Mouse (Mus musculus) kidney, adult 2 months (tissue): ENCODE results near the gene Saxo1. TPM values are rescaled to one million over a fixed set of nuclear protein-coding genes. Genes with fewer than 3 reads are reported as not detected.

Experiments used
- DNase-seq: peaks from one replicate; pipeline ENCODE4 v3.0.0; 2021
- H3K27ac ChIP-seq: fragments of 200-500 bp; 2 replicates; pipeline ENCODE4 v1.5.1; 2012; ENCODE audit warnings: low read depth, low read length, control low read depth, inconsistent platforms; ENCODE audit not compliant: insufficient read depth
- H3K27me3 ChIP-seq: fragments of 200-500 bp; replicated peaks from 2 replicates; pipeline ENCODE4 v1.6.1; 2012; ENCODE audit warnings: mild to moderate bottlenecking, moderate library complexity, low read length, inconsistent platforms; ENCODE audit not compliant: control insufficient read depth, insufficient read depth
- H3K36me3 ChIP-seq: fragments of 200-500 bp; 2 replicates; pipeline ENCODE4 v1.6.1; 2012; ENCODE audit warnings: mild to moderate bottlenecking, moderate library complexity, low read length, inconsistent platforms; ENCODE audit not compliant: control insufficient read depth, insufficient read depth
- H3K4me1 ChIP-seq: fragments of 200-500 bp; 2 replicates; pipeline ENCODE4 v1.6.1; 2011; ENCODE audit warnings: low read length; ENCODE audit not compliant: control insufficient read depth, insufficient read depth
- H3K4me3 ChIP-seq: fragments of 200-500 bp; 2 replicates; pipeline ENCODE4 v1.5.1; 2011; ENCODE audit warnings: mild to moderate bottlenecking, low read depth, low read length, control low read depth; ENCODE audit not compliant: insufficient read depth
- CTCF ChIP-seq: fragments of 200-500 bp; conservative IDR thresholded peaks from 2 replicates; pipeline ENCODE4 v1.5.1; 2011; ENCODE audit warnings: low read depth, mild to moderate bottlenecking, control low read depth, low read length, moderate library complexity, mixed read lengths; ENCODE audit not compliant: insufficient read depth, insufficient read length
- POLR2A ChIP-seq: fragments of 200-500 bp; IDR thresholded peaks from one replicate; pipeline ENCODE4 v1.6.1; 2011; ENCODE audit warnings: low read depth, low read length, control low read depth
- WGBS: fragments of 180-500 bp; shearing (Covaris S2); methylation state at CpG from one replicate; pipeline ENCODE4 v1.1.7; 2018; 5-methylcytosine and 5-hydroxymethylcytosine counted together
- polyA plus RNA-seq: library from polyadenylated mRNA; depleted of rRNA; stranded (reverse); fragments of >200 nt; gene quantifications from 2 replicates; pipeline ENCODE4 v1.2.3, GENCODE M21; 2012

Saxo1 gene
- polyA plus RNA-seq, 1 experiment: 0.05 TPM

DNA sequence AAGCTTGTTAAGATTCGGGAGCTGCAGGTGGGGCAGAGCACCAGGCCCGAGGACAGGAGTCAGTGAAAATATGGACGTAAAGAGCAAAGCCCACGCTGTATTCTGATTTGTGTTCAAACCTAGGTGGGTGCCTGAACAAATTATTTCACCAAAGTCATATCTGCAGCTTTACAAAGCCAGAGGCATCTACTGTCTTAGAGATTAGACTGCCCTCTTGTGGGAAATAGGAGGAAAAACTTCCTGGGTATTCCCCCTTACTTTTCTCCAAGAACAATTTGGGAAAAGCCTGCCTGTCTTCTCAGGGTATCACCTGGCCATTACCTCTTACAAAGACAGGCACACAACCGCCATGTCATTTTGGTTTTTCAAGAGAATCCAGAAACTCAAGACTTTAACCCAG is 12.5 kb downstream of the Saxo1 start:
- Histone ChIP-seq H3K4me1 (no peaks in the 10 kb centered on the region), H3K4me3 (no peak overlapping the region), H3K27me3 (no peaks in the 10 kb centered on the region), H3K27ac (no peak overlapping the region), H3K36me3 (no peaks in the 10 kb centered on the region)
- 50% methylated on average over 5 of the region's 5 CpGs for WGBS
- TF ChIP-seq CTCF (0 out of 2 replicates have a peak, but pooled peaks have one; percentile 16), POLR2A (no peak)
- peak; percentile 16 for DNase-seq

DNA sequence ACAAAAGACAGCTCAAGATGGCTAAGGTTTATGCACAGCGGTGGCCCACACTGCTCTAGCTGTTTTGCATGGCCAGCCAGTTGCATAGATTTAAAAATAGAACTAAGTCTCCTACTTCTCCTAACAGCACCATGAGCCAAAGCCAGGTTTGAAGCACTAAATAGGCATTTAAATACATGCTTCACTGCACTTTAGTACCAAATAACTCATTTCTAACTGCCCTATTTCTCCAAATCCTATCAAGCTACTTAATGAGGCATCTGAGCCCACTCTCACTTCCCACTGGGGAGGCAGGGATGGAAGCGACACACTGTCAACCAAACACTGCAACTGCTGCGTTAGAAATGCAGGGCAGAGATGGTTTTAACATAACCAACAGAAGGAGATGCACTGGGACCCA is 14.1 kb downstream of the Saxo1 start:
- WGBS: 38% methylated on average over 3 of the region's 3 CpGs
- DNase-seq: peak; percentile 5
- no peaks in the 10 kb centered on the region for H3K36me3 ChIP-seq
- H3K27me3 ChIP-seq: no peaks in the 10 kb centered on the region
- no peak overlapping the region for H3K4me3 ChIP-seq
- TF ChIP-seq CTCF (no peak), POLR2A (no peak)
- H3K27ac ChIP-seq: no peak overlapping the region
- H3K4me1 ChIP-seq: no peaks in the 10 kb centered on the region

- no peak overlapping the region for H3K4me3 ChIP-seq
- H3K27me3 ChIP-seq: no peaks in the 10 kb centered on the region
- H3K36me3 ChIP-seq: no peaks in the 10 kb centered on the region
- no peak overlapping the region for H3K27ac ChIP-seq
- TF ChIP-seq CTCF (no peak), POLR2A (no peak)
- no peak for DNase-seq
- H3K4me1 ChIP-seq: no peaks in the 10 kb centered on the region
- 88% methylated on average over 1 of the region's 1 CpGs for WGBS
These were observed 16.6 kb downstream of the Saxo1 start for GRCm38 (mm10) chr4:86541573-86541972.

- H3K27me3 ChIP-seq: no peaks in the 10 kb centered on the region
- DNase-seq: no peak
- H3K4me3 ChIP-seq: no peak overlapping the region
- no peaks in the 10 kb centered on the region for H3K36me3 ChIP-seq
- H3K4me1 ChIP-seq: no peaks in the 10 kb centered on the region
- 96% methylated on average over 5 of the region's 5 CpGs for WGBS
- no peak overlapping the region for H3K27ac ChIP-seq
- TF ChIP-seq POLR2A: no peak
- TF ChIP-seq CTCF: no peak
These were observed 19.2 kb downstream of the Saxo1 start for GRCm38 (mm10) chr4:86538936-86539335.

DNA sequence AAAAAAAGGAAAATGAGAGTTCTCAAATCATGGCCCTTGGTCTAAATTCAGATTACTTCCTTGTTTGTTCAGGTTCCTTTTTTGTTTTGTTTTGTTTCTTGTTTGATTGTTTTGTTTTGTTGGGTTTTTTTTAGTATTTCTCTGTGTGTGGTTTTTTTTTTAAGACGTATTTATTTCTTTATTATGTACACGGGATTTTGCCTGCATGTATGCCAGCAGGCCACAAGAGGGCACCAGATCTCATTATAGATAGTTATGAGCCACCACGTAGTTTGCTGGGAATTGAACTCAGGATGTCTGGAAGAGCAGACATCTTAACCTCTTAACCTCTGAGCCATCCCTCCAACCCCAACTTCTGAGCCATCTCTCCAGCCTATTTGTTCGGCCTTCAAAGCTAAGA is 20.2 kb downstream of the Saxo1 start:
- Histone ChIP-seq H3K36me3 (no peaks in the 10 kb centered on the region), H3K4me1 (no peaks in the 10 kb centered on the region), H3K27me3 (no peaks in the 10 kb centered on the region), H3K27ac (no peak overlapping the region), H3K4me3 (no peak overlapping the region)
- DNase-seq: peak; percentile 46
- WGBS: 40% methylated on average over 4 of the region's 4 CpGs
- TF ChIP-seq POLR2A (no peak), CTCF (peak; percentile 59)

- no peaks in the 10 kb centered on the region for H3K36me3 ChIP-seq
- WGBS: 60% methylated on average over 5 of the region's 5 CpGs
- no peak overlapping the region for H3K27ac ChIP-seq
- DNase-seq: peak; percentile 8
- TF ChIP-seq POLR2A (no peak), CTCF (no peak)
- H3K4me1 ChIP-seq: no peaks in the 10 kb centered on the region
- no peak overlapping the region for H3K4me3 ChIP-seq
- no peaks in the 10 kb centered on the region for H3K27me3 ChIP-seq
These were observed 24.0 kb downstream of the Saxo1 start for GRCm38 (mm10) chr4:86534091-86534481.

- no peak overlapping the region for H3K27ac ChIP-seq
- 66% methylated on average over 8 of the region's 8 CpGs for whole genome bisulfite sequencing
These were observed 24.6 kb downstream of the Saxo1 start for GRCm38 (mm10) chr4:86533406-86534090.

More at GRCm38 (mm10) chr4:86533406-86534090, 24.6 kb downstream of the Saxo1 start:
- no peaks in the 10 kb centered on the region for H3K4me1 ChIP-seq
- DNase-seq: no peak
- no peaks in the 10 kb centered on the region for H3K36me3 ChIP-seq
- no peaks in the 10 kb centered on the region for H3K27me3 ChIP-seq
- no peak for TF ChIP-seq CTCF
- no peak for TF ChIP-seq POLR2A
- H3K4me3 ChIP-seq: no peak overlapping the region
